8 mouse cellular contexts compared by ENCODE assay signal in the genomic region with DNA sequence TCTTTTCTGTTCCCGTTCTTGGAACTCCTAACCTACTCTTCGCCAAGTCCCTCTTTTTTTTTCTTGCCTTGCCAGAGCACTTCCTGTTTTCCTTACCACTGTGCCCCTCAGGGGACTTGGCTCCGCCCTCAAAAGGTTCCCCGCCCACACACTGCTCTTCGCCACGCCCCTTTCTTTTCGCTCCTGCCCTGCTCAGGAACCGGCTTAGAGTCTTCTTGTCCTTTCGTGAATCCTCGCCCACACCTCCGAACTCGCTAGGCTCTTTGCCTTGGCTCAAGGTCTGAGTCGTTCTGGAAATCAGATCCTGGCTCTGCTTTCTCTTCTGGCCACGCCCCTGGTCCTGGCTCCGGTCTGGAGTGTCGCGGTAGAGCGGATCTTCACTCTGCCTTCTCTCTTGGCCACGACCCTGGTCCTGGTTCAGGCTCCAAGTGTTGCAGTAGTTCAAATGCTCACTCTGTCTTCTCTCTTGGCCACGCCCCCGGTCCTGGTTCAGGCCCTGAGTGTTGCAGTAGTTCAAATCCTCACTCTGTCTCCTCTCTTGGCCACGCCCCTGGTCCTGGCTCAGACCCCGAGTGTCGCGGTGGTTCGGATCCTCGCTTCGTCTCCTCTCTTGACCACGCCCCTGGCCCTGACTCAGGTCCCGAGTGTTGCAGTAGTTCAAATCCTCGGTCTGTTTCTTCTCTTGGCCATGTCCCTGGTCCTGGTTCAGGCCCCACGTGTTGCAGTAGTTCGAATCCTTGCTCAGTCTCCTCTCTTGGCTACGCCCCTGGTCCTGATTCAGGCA. TPM values are rescaled to one million over a fixed set of nuclear protein-coding genes. Genes with fewer than 3 reads are reported as not detected.
A peak's percentile ranks its signal among the peaks of the same experiment; 100 is the strongest.
DNase-seq lines count a peak whose midpoint lies in the region; ATAC-seq and TF ChIP-seq lines count a peak whose summit lies in the region.

No protein-coding gene starts in this region.

- peak; percentile 76 for DNase-seq in G1E (ENCODE audit: low spot score)
- peak; percentile 81 for DNase-seq in c-Kit-positive CD71-positive TER-119-positive erythroid progenitor cells, embryonic 14.5 days (ENCODE audit: low spot score)
- peak; percentile 62 for DNase-seq in forebrain, embryonic 14.5 days (ENCODE audit: low spot score)
- DNase-seq in heart, postnatal 25 days (ENCODE audit: low spot score), result peak; percentile 89
- DNase-seq in layer of hippocampus, adult 2 months (ENCODE audit: low spot score in 2 of 2), result peak; percentile 36 to 38
- peak; percentile 90 for DNase-seq in ovary, adult 18-20 months (ENCODE audit: low spot score)
- DNase-seq in thymus, postnatal 4 days, result peak; percentile 89

- no peaks in the 10 kb centered on the region for H3K36me3 ChIP-seq in G1E (replicated peaks)
- no peaks in the 10 kb centered on the region for H3K36me3 ChIP-seq in forebrain, embryonic 14.5 days (ENCODE audit: control insufficient read depth, insufficient read depth, low read length)
- H3K36me3 ChIP-seq in lung, embryonic 16.5 days (ENCODE audit: control insufficient read depth, insufficient read depth, low read length), result no peaks in the 10 kb centered on the region

- peaks cover 15% of the 10 kb centered on the region for H3K9me3 ChIP-seq in G1E (replicated peaks)
- H3K9me3 ChIP-seq in forebrain, embryonic 14.5 days (replicated peaks; ENCODE audit: control insufficient read depth, low read length), result no peaks in the 10 kb centered on the region
- H3K9me3 ChIP-seq in lung, embryonic 16.5 days (ENCODE audit: control insufficient read depth, low read length), result 0 out of 2 replicates have a peak, but pooled peaks cover 3% of the 10 kb centered on the region

- peak overlapping the region; percentile 44 for H3K4me2 ChIP-seq in forebrain, embryonic 14.5 days (ENCODE audit: low read length)
- H3K4me2 ChIP-seq in lung, embryonic 16.5 days (ENCODE audit: low read depth, low read length), result peak overlapping the region; percentile 57

- peaks cover 17% of the 10 kb centered on the region for H3K4me1 ChIP-seq in G1E (ENCODE audit: insufficient read depth, low read depth, low read length)
- H3K4me1 ChIP-seq in forebrain, embryonic 14.5 days (ENCODE audit: control insufficient read depth, insufficient read depth, low read length), result no peaks in the 10 kb centered on the region
- H3K4me1 ChIP-seq in lung, embryonic 16.5 days (replicated peaks; ENCODE audit: control insufficient read depth, insufficient read depth, low read length), result peaks cover 3% of the 10 kb centered on the region

- peaks cover 3% of the 10 kb centered on the region; the same call in 1 of the 2 replicates for H3K27me3 ChIP-seq in G1E (ENCODE audit: insufficient read depth, low read length)
- no peaks in the 10 kb centered on the region for H3K27me3 ChIP-seq in forebrain, embryonic 14.5 days (replicated peaks; ENCODE audit: control insufficient read depth, insufficient read depth, low read length)
- no peaks in the 10 kb centered on the region for H3K27me3 ChIP-seq in lung, embryonic 16.5 days (ENCODE audit: control insufficient read depth, insufficient read depth, low read depth, low read length)

- no peak for TF ChIP-seq CTCF in G1E (IDR thresholded peaks at IDR 0.05; ENCODE audit: low read depth, low read length)
- no peak for TF ChIP-seq CTCF in layer of hippocampus, adult 2 months (conservative IDR thresholded peaks at IDR 0.05)

- intact Hi-C loops in heart, postnatal 25 days (cut with DNase I), result no loop called here

- no peak overlapping the region for H3K27ac ChIP-seq in forebrain, embryonic 14.5 days (ENCODE audit: low read depth, low read length)
- H3K27ac ChIP-seq in layer of hippocampus, adult 2 months, result peak overlapping the region; percentile 56; the same call in 1 of the 2 replicates
- peak overlapping the region; percentile 94 for H3K27ac ChIP-seq in lung, embryonic 16.5 days (ENCODE audit: low read length)

- H3K9ac ChIP-seq in forebrain, embryonic 14.5 days (ENCODE audit: low read length), result no peak overlapping the region; the same call in 1 of the 2 replicates
- H3K9ac ChIP-seq in lung, embryonic 16.5 days (ENCODE audit: low read length), result peak overlapping the region; percentile 42

- 6% methylated on average over 34 of the region's 34 CpGs for WGBS in forebrain, embryonic 14.5 days
- 6% methylated on average over 34 of the region's 34 CpGs for WGBS in lung, embryonic 16.5 days

- peak overlapping the region; percentile 71 for H3K4me3 ChIP-seq in G1E (ENCODE audit: low read depth, low read length)
- H3K4me3 ChIP-seq in forebrain, embryonic 14.5 days (ENCODE audit: low read depth, low read length), result peak overlapping the region; percentile 21
- peak overlapping the region; percentile 45 for H3K4me3 ChIP-seq in layer of hippocampus, adult 2 months
- H3K4me3 ChIP-seq in lung, embryonic 16.5 days (ENCODE audit: low read length), result peak overlapping the region; percentile 48

- peak; percentile 83 for ATAC-seq in G1E (ENCODE audit: extremely low read depth, insufficient number of reproducible peaks, low FRiP score, poor library complexity, severe bottlenecking)
- peak; percentile 54; the same call in 1 of the 2 replicates for ATAC-seq in forebrain, embryonic 14.5 days
- peak; percentile 90 for ATAC-seq in lung, embryonic 16.5 days (ENCODE audit: low read depth)

RNA-seq across cellular contexts. Expression of gene Catsperg1, which starts 2.2 kb away (rescaled TPM):
- total RNA-seq in G1E (2014; fragmentation: Nextera tagmentation) (3.0 and 12.0 TPM in 2 replicates), G1E (2017) (1.5 and 2.1 TPM in 2 replicates)
- 0.04 and 0.06 TPM in 2 replicates for polyA plus RNA-seq in G1E (2012)
- 0.85 and 1.6 TPM in 2 replicates for polyA plus RNA-seq in forebrain, embryonic 14.5 days (2014; fragmentation: Nextera tagmentation; extraction: Ambion mirVana)
- under 1 TPM; 0.16 to 0.34 TPM for total RNA-seq in heart, postnatal 25 days (2021)
- total RNA-seq in layer of hippocampus, adult 2 months (2021), result 1 to 10 TPM; 1.2 to 2.4 TPM
- 1.1 and 1.7 TPM in 2 replicates for polyA plus RNA-seq in lung, embryonic 16.5 days (2015; fragmentation: Nextera tagmentation; extraction: Ambion mirVana)

RNA-seq across cellular contexts. Expression of gene Kcnk6, which starts 20.7 kb away (rescaled TPM):
- total RNA-seq in G1E (2014; fragmentation: Nextera tagmentation) (not detected in 2 replicates), G1E (2017) (0.12 TPM in 1 of 2 replicates, not detected in the other)
- not detected in 2 replicates for polyA plus RNA-seq in G1E (2012)
- 0.22 and 0.46 TPM in 2 replicates for polyA plus RNA-seq in forebrain, embryonic 14.5 days (2014; fragmentation: Nextera tagmentation; extraction: Ambion mirVana)
- 1 to 10 TPM; 2.4 to 2.5 TPM for total RNA-seq in heart, postnatal 25 days (2021)
- total RNA-seq in layer of hippocampus, adult 2 months (2021), result 1 to 10 TPM; 2.2 to 2.4 TPM
- 1.6 and 2.9 TPM in 2 replicates for polyA plus RNA-seq in lung, embryonic 16.5 days (2015; fragmentation: Nextera tagmentation; extraction: Ambion mirVana)

RNA-seq across cellular contexts. Expression of gene Yif1b, which starts 26.5 kb away (rescaled TPM):
- total RNA-seq in G1E (2014; fragmentation: Nextera tagmentation) (114 and 133 TPM in 2 replicates), G1E (2017) (27.8 and 31.3 TPM in 2 replicates)
- polyA plus RNA-seq in G1E (2012), result 228 and 275 TPM in 2 replicates
- 88.2 and 96.2 TPM in 2 replicates for polyA plus RNA-seq in forebrain, embryonic 14.5 days (2014; fragmentation: Nextera tagmentation; extraction: Ambion mirVana)
- 10 to 100 TPM; 75.2 to 78.9 TPM for total RNA-seq in heart, postnatal 25 days (2021)
- 10 to 100 TPM; 40.7 to 42.9 TPM for total RNA-seq in layer of hippocampus, adult 2 months (2021)
- polyA plus RNA-seq in lung, embryonic 16.5 days (2015; fragmentation: Nextera tagmentation; extraction: Ambion mirVana), result 126 and 136 TPM in 2 replicates

RNA-seq across cellular contexts. Expression of gene Psmd8, which starts 31.1 kb away (rescaled TPM):
- 157 TPM in 2 replicates for total RNA-seq in G1E (2014; fragmentation: Nextera tagmentation)
- 187 and 209 TPM in 2 replicates for total RNA-seq in G1E (2017)
- polyA plus RNA-seq in G1E (2012), result 103 and 111 TPM in 2 replicates
- 337 and 364 TPM in 2 replicates for polyA plus RNA-seq in forebrain, embryonic 14.5 days (2014; fragmentation: Nextera tagmentation; extraction: Ambion mirVana)
- 100 to 1,000 TPM; 118 to 125 TPM for total RNA-seq in heart, postnatal 25 days (2021)
- total RNA-seq in layer of hippocampus, adult 2 months (2021), result 100 to 1,000 TPM; 131 to 133 TPM
- 256 and 273 TPM in 2 replicates for polyA plus RNA-seq in lung, embryonic 16.5 days (2015; fragmentation: Nextera tagmentation; extraction: Ambion mirVana)

RNA-seq across cellular contexts. Expression of gene 2200002D01Rik, which starts 36.7 kb away (rescaled TPM):
- total RNA-seq in G1E (2014; fragmentation: Nextera tagmentation), result not detected in 2 replicates
- 0.12 and 0.22 TPM in 2 replicates for total RNA-seq in G1E (2017)
- polyA plus RNA-seq in G1E (2012), result not detected in 2 replicates
- polyA plus RNA-seq in forebrain, embryonic 14.5 days (2014; fragmentation: Nextera tagmentation; extraction: Ambion mirVana), result 0.37 and 1.2 TPM in 2 replicates
- total RNA-seq in heart, postnatal 25 days (2021), result 1 to 10 TPM in 1 of 2 experiments, under 1 TPM in 1; 0.73 to 3.7 TPM
- under 1 TPM in 1 of 2 experiments, not detected in 1; 0.36 TPM for total RNA-seq in layer of hippocampus, adult 2 months (2021)
- 21.9 and 32.5 TPM in 2 replicates for polyA plus RNA-seq in lung, embryonic 16.5 days (2015; fragmentation: Nextera tagmentation; extraction: Ambion mirVana)

Comparison
In these comparisons a context has a peak if more than half of its experiments do, and no peak if none do; other contexts are left out.
1. DNase-seq: peak in every context shown above with its lines; median percentile 90 in ovary, adult 18-20 months; 89 in heart, postnatal 25 days; 89 in thymus, postnatal 4 days; 81 in c-Kit-positive CD71-positive TER-119-positive erythroid progenitor cells, embryonic 14.5 days; 76 in G1E; 62 in forebrain, embryonic 14.5 days; 37 in layer of hippocampus, adult 2 months.
2. H3K4me3 ChIP-seq: peak in every context shown above with its lines; median percentile 71 in G1E; 48 in lung, embryonic 16.5 days; 45 in layer of hippocampus, adult 2 months; 21 in forebrain, embryonic 14.5 days.